Comparison of ENCODE assay signal across 14 mouse cellular contexts in genomic region chr1:119265192-119265891, GRCm38 (mm10).
DNase-seq lines count a peak whose midpoint lies in the region; ATAC-seq and TF ChIP-seq lines count a peak whose summit lies in the region.
"Had no signal": no experiment of that assay in that cellular context is flagged by ENCODE, and none has a peak within 500 bp of the region (broad histone marks: within the 10 kb centered on the region; RNA-seq: fewer than 3 reads in every experiment).

No protein-coding gene starts in this region.

- H3K27ac ChIP-seq in forebrain, embryonic 11.5 days (ENCODE audit: low read depth, low read length): no peak overlapping the region
- no peak overlapping the region for H3K27ac ChIP-seq in forebrain, embryonic 10.5 days
- H3K27ac ChIP-seq in forebrain, embryonic 14.5 days (ENCODE audit: low read depth, low read length): no peak overlapping the region
- H3K27ac ChIP-seq in hindbrain, postnatal 0 days: no peak overlapping the region
- no peak overlapping the region for H3K27ac ChIP-seq in neural tube, embryonic 13.5 days (replicated peaks)
- H3K27ac ChIP-seq: liver, embryonic 12.5 days; stomach, embryonic 15.5 days had no signal

- no peaks in the 10 kb centered on the region for H3K27me3 ChIP-seq in forebrain, embryonic 11.5 days (ENCODE audit: control insufficient read depth, insufficient read depth, low read length)
- peaks cover 9% of the 10 kb centered on the region for H3K27me3 ChIP-seq in forebrain, embryonic 10.5 days (ENCODE audit: poor library complexity, severe bottlenecking)
- H3K27me3 ChIP-seq in forebrain, embryonic 14.5 days (replicated peaks; ENCODE audit: control insufficient read depth, insufficient read depth, low read length): no peaks in the 10 kb centered on the region
- H3K27me3 ChIP-seq in hindbrain, postnatal 0 days (ENCODE audit: insufficient read depth, low read length): no peaks in the 10 kb centered on the region
- H3K27me3 ChIP-seq in neural tube, embryonic 13.5 days: no peaks in the 10 kb centered on the region
- H3K27me3 ChIP-seq: liver, embryonic 12.5 days; Patski; stomach, embryonic 15.5 days had no signal

- H3K4me1 ChIP-seq in forebrain, embryonic 11.5 days (replicated peaks; ENCODE audit: control insufficient read depth, insufficient read depth, low read length): no peaks in the 10 kb centered on the region
- peaks cover 6% of the 10 kb centered on the region; the same call in 1 of the 2 replicates for H3K4me1 ChIP-seq in forebrain, embryonic 10.5 days
- peaks cover 3% of the 10 kb centered on the region; the same call in 1 of the 2 replicates for H3K4me1 ChIP-seq in forebrain, embryonic 14.5 days (ENCODE audit: control insufficient read depth, insufficient read depth, low read length)
- H3K4me1 ChIP-seq in hindbrain, postnatal 0 days (ENCODE audit: insufficient read depth, low read length): no peaks in the 10 kb centered on the region
- peaks cover 12% of the 10 kb centered on the region for H3K4me1 ChIP-seq in neural tube, embryonic 13.5 days (replicated peaks)
- H3K4me1 ChIP-seq: liver, embryonic 12.5 days; stomach, embryonic 15.5 days had no signal

- no peaks in the 10 kb centered on the region for H3K36me3 ChIP-seq in forebrain, embryonic 11.5 days (ENCODE audit: control insufficient read depth, insufficient read depth, low read length)
- no peaks in the 10 kb centered on the region for H3K36me3 ChIP-seq in forebrain, embryonic 10.5 days (replicated peaks)
- no peaks in the 10 kb centered on the region for H3K36me3 ChIP-seq in forebrain, embryonic 14.5 days (ENCODE audit: control insufficient read depth, insufficient read depth, low read length)
- H3K36me3 ChIP-seq in hindbrain, postnatal 0 days (ENCODE audit: insufficient read depth, low read length): no peaks in the 10 kb centered on the region
- H3K36me3 ChIP-seq in neural tube, embryonic 13.5 days: no peaks in the 10 kb centered on the region
- H3K36me3 ChIP-seq: liver, embryonic 12.5 days; stomach, embryonic 15.5 days had no signal

- H3K4me2 ChIP-seq in forebrain, embryonic 11.5 days (ENCODE audit: low read depth, low read length, severe bottlenecking): no peak overlapping the region
- no peak overlapping the region for H3K4me2 ChIP-seq in forebrain, embryonic 14.5 days (ENCODE audit: low read length)
- H3K4me2 ChIP-seq in hindbrain, postnatal 0 days (ENCODE audit: low read depth, low read length): no peak overlapping the region
- no peak overlapping the region for H3K4me2 ChIP-seq in neural tube, embryonic 13.5 days
- H3K4me2 ChIP-seq: liver, embryonic 12.5 days; stomach, embryonic 15.5 days had no signal

- H3K4me3 ChIP-seq in forebrain, embryonic 11.5 days (ENCODE audit: low read depth, low read length): no peak overlapping the region
- no peak overlapping the region for H3K4me3 ChIP-seq in forebrain, embryonic 10.5 days
- H3K4me3 ChIP-seq in forebrain, embryonic 14.5 days (ENCODE audit: low read depth, low read length): no peak overlapping the region
- H3K4me3 ChIP-seq in hindbrain, postnatal 0 days (ENCODE audit: low read length): no peak overlapping the region
- H3K4me3 ChIP-seq in neural tube, embryonic 13.5 days: no peak overlapping the region
- H3K4me3 ChIP-seq: liver, embryonic 12.5 days; stomach, embryonic 15.5 days had no signal

- no peak for DNase-seq in forebrain, embryonic 11.5 days (ENCODE audit: low spot score)
- DNase-seq in forebrain, embryonic 10.5 days (ENCODE audit: extremely low spot score, low spot score): no peak
- DNase-seq in forebrain, embryonic 14.5 days (ENCODE audit: low spot score): peak; percentile 53
- peak; percentile 44 for DNase-seq in hindbrain, postnatal 0 days (ENCODE audit: low spot score)
- DNase-seq in thymus, postnatal 0 days (ENCODE audit: low spot score): no peak
- no peak for DNase-seq in spleen, postnatal 14 days (ENCODE audit: low spot score in 2 of 2)
- DNase-seq in frontal cortex, postnatal 25 days (ENCODE audit: low spot score in 2 of 2): no peak
- DNase-seq: cerebellum, adult 18-20 months; kidney, adult 9 months; thymus, postnatal 14 days had no signal

- no peak overlapping the region for H3K9ac ChIP-seq in forebrain, embryonic 11.5 days (ENCODE audit: low read length)
- no peak overlapping the region for H3K9ac ChIP-seq in forebrain, embryonic 14.5 days (ENCODE audit: low read length)
- no peak overlapping the region for H3K9ac ChIP-seq in hindbrain, postnatal 0 days (replicated peaks; ENCODE audit: low read length)
- H3K9ac ChIP-seq in neural tube, embryonic 13.5 days: no peak overlapping the region
- H3K9ac ChIP-seq: liver, embryonic 12.5 days; stomach, embryonic 15.5 days had no signal

- H3K9me3 ChIP-seq in forebrain, embryonic 11.5 days (ENCODE audit: control insufficient read depth, low read length): no peaks in the 10 kb centered on the region
- H3K9me3 ChIP-seq in forebrain, embryonic 10.5 days: peaks cover 14% of the 10 kb centered on the region; the same call in 1 of the 2 replicates
- H3K9me3 ChIP-seq in forebrain, embryonic 14.5 days (replicated peaks; ENCODE audit: control insufficient read depth, low read length): peaks cover 9% of the 10 kb centered on the region; the same call in 1 of the 2 replicates
- H3K9me3 ChIP-seq in hindbrain, postnatal 0 days (ENCODE audit: low read length): peaks cover 12% of the 10 kb centered on the region; the same call in 1 of the 2 replicates
- H3K9me3 ChIP-seq in neural tube, embryonic 13.5 days: peaks cover 12% of the 10 kb centered on the region
- H3K9me3 ChIP-seq: liver, embryonic 12.5 days; stomach, embryonic 15.5 days had no signal

- no peak for TF ChIP-seq CTCF in hindbrain, postnatal 0 days (IDR thresholded peaks at IDR 0.05; ENCODE audit: low read depth)

- 66% methylated on average over 10 of the region's 10 CpGs for WGBS in forebrain, embryonic 11.5 days
- 75% methylated on average over 10 of the region's 10 CpGs for WGBS in forebrain, embryonic 10.5 days
- WGBS in forebrain, embryonic 14.5 days: 59% methylated on average over 10 of the region's 10 CpGs
- 44% methylated on average over 10 of the region's 10 CpGs for WGBS in hindbrain, postnatal 0 days
- 57% methylated on average over 10 of the region's 10 CpGs for WGBS in neural tube, embryonic 13.5 days

- ATAC-seq in forebrain, embryonic 11.5 days (replicated peaks; ENCODE audit: low FRiP score): peak; percentile 44; the same call in 1 of the 2 replicates
- ATAC-seq in forebrain, embryonic 14.5 days: peak; percentile 62; the same call in 1 of the 2 replicates
- peak; percentile 43; the same call in 1 of the 2 replicates for ATAC-seq in hindbrain, postnatal 0 days
- ATAC-seq in neural tube, embryonic 13.5 days (ENCODE audit: low read depth): peak; percentile 63; the same call in 1 of the 2 replicates
- ATAC-seq: liver, embryonic 12.5 days; Patski had no signal

Comparison
In these comparisons a context has a peak if more than half of its experiments do, and no peak if none do; other contexts are left out.
1. DNase-seq: peak in forebrain, embryonic 14.5 days (single experiment) and hindbrain, postnatal 0 days (single experiment); none in forebrain, embryonic 11.5 days (single experiment), forebrain, embryonic 10.5 days (single experiment), thymus, postnatal 0 days (single experiment), spleen, postnatal 14 days (0 of 2) and frontal cortex, postnatal 25 days (0 of 2).
2. Peak in every context shown above with its lines, with median percentiles within 50 percentile points of each other: ATAC-seq.